Mouse (Mus musculus): Measurements from ENCODE around the gene Apbb2. TPM values are rescaled to one million over a fixed set of nuclear protein-coding genes. Genes with fewer than 3 reads are reported as not detected.

Apbb2 gene
- polyA plus RNA-seq, 1 experiment from 2014 or later, result 5.6 TPM

GRCm38 (mm10) chr5:66296116-66296515 lies 322.5 kb downstream of the Apbb2 start:
- DNase-seq, result no peak
- H3K9ac ChIP-seq (replicated peaks), result no peak overlapping the region
- TF ChIP-seq CTCF (IDR thresholded peaks at IDR 0.05; ENCODE audit: low read depth), result no peak
- TF ChIP-seq EP300 (IDR thresholded peaks at IDR 0.05; ENCODE audit: low read depth), result no peak
- H3K4me3 ChIP-seq (ENCODE audit: low read depth, low read length), result no peak overlapping the region
- H3K4me1 ChIP-seq (ENCODE audit: insufficient read depth), result no peaks in the 10 kb centered on the region
- no peaks in the 10 kb centered on the region for H3K36me3 ChIP-seq (replicated peaks; ENCODE audit: insufficient read depth, low read length)
- 78% methylated on average over 5 of the region's 5 CpGs for WGBS (ENCODE audit: insufficient replicate concordance)
- H3K4me2 ChIP-seq (ENCODE audit: low read depth, low read length), result no peak overlapping the region
- H3K27ac ChIP-seq (ENCODE audit: low read depth), result no peak overlapping the region
- H3K27me3 ChIP-seq (ENCODE audit: insufficient read depth, low read length), result no peaks in the 10 kb centered on the region
- no peak for ATAC-seq
- H3K9me3 ChIP-seq (ENCODE audit: low read length), result no peaks in the 10 kb centered on the region

GRCm38 (mm10) chr5:66294952-66295351 lies 323.6 kb downstream of the Apbb2 start:
- WGBS (ENCODE audit: insufficient replicate concordance), result 70% methylated on average over 4 of the region's 4 CpGs
- no peak overlapping the region for H3K4me3 ChIP-seq (ENCODE audit: low read depth, low read length)
- H3K9ac ChIP-seq (replicated peaks), result no peak overlapping the region
- no peaks in the 10 kb centered on the region for H3K27me3 ChIP-seq (ENCODE audit: insufficient read depth, low read length)
- H3K36me3 ChIP-seq (replicated peaks; ENCODE audit: insufficient read depth, low read length), result no peaks in the 10 kb centered on the region
- ATAC-seq (no peak), DNase-seq (no peak)
- H3K9me3 ChIP-seq (ENCODE audit: low read length), result no peaks in the 10 kb centered on the region
- TF ChIP-seq EP300 (IDR thresholded peaks at IDR 0.05; ENCODE audit: low read depth) (no peak), CTCF (IDR thresholded peaks at IDR 0.05; ENCODE audit: low read depth) (no peak)
- H3K4me2 ChIP-seq (ENCODE audit: low read depth, low read length), result no peak overlapping the region
- no peaks in the 10 kb centered on the region for H3K4me1 ChIP-seq (ENCODE audit: insufficient read depth)
- no peak overlapping the region for H3K27ac ChIP-seq (ENCODE audit: low read depth)

- no peak for DNase-seq
- Histone ChIP-seq H3K4me3 (ENCODE audit: low read depth, low read length) (no peak overlapping the region), H3K4me1 (ENCODE audit: insufficient read depth) (no peaks in the 10 kb centered on the region), H3K27ac (ENCODE audit: low read depth) (no peak overlapping the region), H3K4me2 (ENCODE audit: low read depth, low read length) (no peak overlapping the region), H3K27me3 (ENCODE audit: insufficient read depth, low read length) (no peaks in the 10 kb centered on the region), H3K36me3 (replicated peaks; ENCODE audit: insufficient read depth, low read length) (no peaks in the 10 kb centered on the region), H3K9me3 (ENCODE audit: low read length) (no peaks in the 10 kb centered on the region), H3K9ac (replicated peaks) (no peak overlapping the region)
- WGBS (ENCODE audit: insufficient replicate concordance), result 62% methylated on average over 11 of the region's 11 CpGs
- ATAC-seq, result no peak
- TF ChIP-seq EP300 (IDR thresholded peaks at IDR 0.05; ENCODE audit: low read depth) (no peak), CTCF (IDR thresholded peaks at IDR 0.05; ENCODE audit: low read depth) (no peak)
Observed at GRCm38 (mm10) chr5:66294106-66294625, 324.4 kb downstream of the Apbb2 start.

GRCm38 (mm10) chr5:66280742-66281141 lies 337.8 kb downstream of the Apbb2 start:
- TF ChIP-seq CTCF (IDR thresholded peaks at IDR 0.05; ENCODE audit: low read depth) (peak; percentile 38), EP300 (IDR thresholded peaks at IDR 0.05; ENCODE audit: low read depth) (no peak)
- H3K9me3 ChIP-seq (ENCODE audit: low read length), result no peaks in the 10 kb centered on the region
- no peaks in the 10 kb centered on the region for H3K4me1 ChIP-seq (ENCODE audit: insufficient read depth)
- H3K4me3 ChIP-seq (ENCODE audit: low read depth, low read length), result no peak overlapping the region
- H3K27ac ChIP-seq (ENCODE audit: low read depth), result no peak overlapping the region
- no peaks in the 10 kb centered on the region for H3K36me3 ChIP-seq (replicated peaks; ENCODE audit: insufficient read depth, low read length)
- H3K4me2 ChIP-seq (ENCODE audit: low read depth, low read length), result no peak overlapping the region
- 69% methylated on average over 6 of the region's 6 CpGs for WGBS (ENCODE audit: insufficient replicate concordance)
- no peaks in the 10 kb centered on the region for H3K27me3 ChIP-seq (ENCODE audit: insufficient read depth, low read length)
- ATAC-seq (no peak), DNase-seq (no peak)
- H3K9ac ChIP-seq (replicated peaks), result no peak overlapping the region

GRCm38 (mm10) chr5:66279650-66280049 lies 338.9 kb downstream of the Apbb2 start:
- TF ChIP-seq EP300 (IDR thresholded peaks at IDR 0.05; ENCODE audit: low read depth), result no peak
- TF ChIP-seq CTCF (IDR thresholded peaks at IDR 0.05; ENCODE audit: low read depth), result no peak
- no peak overlapping the region for H3K4me2 ChIP-seq (ENCODE audit: low read depth, low read length)
- 45% methylated on average over 2 of the region's 2 CpGs for WGBS (ENCODE audit: insufficient replicate concordance)

GRCm38 (mm10) chr5:66274417-66274816 lies 344.2 kb downstream of the Apbb2 start:
- Histone ChIP-seq H3K27ac (ENCODE audit: low read depth) (no peak overlapping the region), H3K4me2 (ENCODE audit: low read depth, low read length) (no peak overlapping the region), H3K9ac (replicated peaks) (no peak overlapping the region), H3K27me3 (ENCODE audit: insufficient read depth, low read length) (no peaks in the 10 kb centered on the region), H3K9me3 (ENCODE audit: low read length) (no peaks in the 10 kb centered on the region), H3K36me3 (replicated peaks; ENCODE audit: insufficient read depth, low read length) (no peaks in the 10 kb centered on the region), H3K4me1 (ENCODE audit: insufficient read depth) (no peaks in the 10 kb centered on the region), H3K4me3 (ENCODE audit: low read depth, low read length) (no peak overlapping the region)
- WGBS (ENCODE audit: insufficient replicate concordance), result 56% methylated on average over 3 of the region's 3 CpGs
- DNase-seq, result no peak
- TF ChIP-seq CTCF (IDR thresholded peaks at IDR 0.05; ENCODE audit: low read depth), result peak; percentile 26; the same call in 1 of the 2 replicates
- TF ChIP-seq EP300 (IDR thresholded peaks at IDR 0.05; ENCODE audit: low read depth), result no peak
- no peak for ATAC-seq

More at GRCm38 (mm10) chr5:66279650-66280049, 338.9 kb downstream of the Apbb2 start:
- Histone ChIP-seq H3K9me3 (ENCODE audit: low read length) (no peaks in the 10 kb centered on the region), H3K4me3 (ENCODE audit: low read depth, low read length) (no peak overlapping the region), H3K27me3 (ENCODE audit: insufficient read depth, low read length) (no peaks in the 10 kb centered on the region), H3K4me1 (ENCODE audit: insufficient read depth) (no peaks in the 10 kb centered on the region), H3K9ac (replicated peaks) (no peak overlapping the region), H3K36me3 (replicated peaks; ENCODE audit: insufficient read depth, low read length) (no peaks in the 10 kb centered on the region), H3K27ac (ENCODE audit: low read depth) (no peak overlapping the region)
- DNase-seq (no peak), ATAC-seq (no peak)

GRCm38 (mm10) chr5:66271141-66271540 lies 347.4 kb downstream of the Apbb2 start:
- H3K4me1 ChIP-seq (ENCODE audit: insufficient read depth), result no peaks in the 10 kb centered on the region
- no peaks in the 10 kb centered on the region for H3K27me3 ChIP-seq (ENCODE audit: insufficient read depth, low read length)
- no peaks in the 10 kb centered on the region for H3K36me3 ChIP-seq (replicated peaks; ENCODE audit: insufficient read depth, low read length)
- 87% methylated on average over 2 of the region's 2 CpGs for WGBS (ENCODE audit: insufficient replicate concordance)
- no peak overlapping the region for H3K27ac ChIP-seq (ENCODE audit: low read depth)
- DNase-seq (no peak), ATAC-seq (no peak)
- no peak overlapping the region for H3K4me3 ChIP-seq (ENCODE audit: low read depth, low read length)
- TF ChIP-seq EP300 (IDR thresholded peaks at IDR 0.05; ENCODE audit: low read depth) (no peak), CTCF (IDR thresholded peaks at IDR 0.05; ENCODE audit: low read depth) (no peak)
- no peak overlapping the region for H3K4me2 ChIP-seq (ENCODE audit: low read depth, low read length)
- H3K9me3 ChIP-seq (ENCODE audit: low read length), result no peaks in the 10 kb centered on the region
- H3K9ac ChIP-seq (replicated peaks), result no peak overlapping the region

Measured in liver, postnatal 0 days (tissue).